Mouse (Mus musculus) E14TG2a.4 (cell line): Measurements from ENCODE around the gene Gga2.

ENCODE experiments used
- CTCF ChIP-seq: conservative IDR thresholded peaks from 2 replicates; pipeline ENCODE4 v1.5.1; 2014; ENCODE audit warnings: low read length
- NANOG ChIP-seq: IDR thresholded peaks from 2 replicates; pipeline ENCODE4 v1.6.1; 2014; ENCODE audit warnings: borderline replicate concordance, low read length, mixed read lengths

GRCm38 (mm10) chr7:122048191-122048590, 27.2 kb upstream of the Gga2 start:
- TF ChIP-seq CTCF, result no peak
- no peak for TF ChIP-seq NANOG
